Mouse (Mus musculus) fibroblast of lung, adult 2 months (primary cell): ENCODE results near the gene Pde11a.
A peak's percentile ranks its signal among the peaks of the same experiment; 100 is the strongest.

Experiments
- DNase-seq: peaks from one replicate; pipeline ENCODE4 v3.0.0-alpha.2; 2011; ENCODE audit warnings: low read depth

The Pde11a gene

DNA sequence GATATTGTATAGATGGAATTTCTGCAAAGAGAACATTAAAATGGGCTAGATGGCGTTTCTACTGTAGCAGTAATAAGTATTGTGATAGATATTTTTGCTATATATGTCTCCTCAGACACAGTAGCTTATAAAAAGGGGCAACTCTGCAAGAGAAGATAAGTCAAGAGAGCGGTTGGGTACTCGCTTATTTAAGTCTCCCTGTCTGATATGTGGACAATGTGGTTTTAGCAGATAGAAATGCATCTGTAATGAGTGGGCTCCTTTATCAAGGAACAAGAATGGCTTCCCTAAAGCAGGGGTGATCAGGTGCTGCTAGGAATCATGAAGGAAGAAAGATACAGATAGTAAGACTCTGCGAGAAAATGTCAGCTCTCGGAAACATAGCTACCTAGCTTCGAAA is 18.2 kb downstream of the Pde11a start:
- DNase-seq = no peak

DNA sequence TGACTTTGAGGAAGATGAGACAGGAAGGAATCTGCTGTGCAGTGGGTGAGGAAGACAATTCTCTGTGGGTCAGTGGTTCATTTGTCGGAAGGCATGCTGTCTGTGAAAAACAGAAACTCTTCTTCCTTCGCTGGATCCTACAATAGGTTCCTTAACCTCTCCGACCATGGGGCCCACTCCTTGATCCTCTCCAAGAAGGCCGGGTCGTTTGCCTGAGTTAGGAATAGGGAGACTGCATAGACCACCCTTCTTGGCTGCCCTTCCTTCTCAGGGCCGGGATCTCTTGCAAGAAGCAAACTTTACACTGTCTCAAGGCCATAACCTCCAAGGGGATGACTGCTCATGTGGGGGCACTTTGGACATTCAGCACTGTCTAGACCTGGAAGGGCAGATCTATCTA is 19.3 kb downstream of the Pde11a start:
- DNase-seq = no peak

DNA sequence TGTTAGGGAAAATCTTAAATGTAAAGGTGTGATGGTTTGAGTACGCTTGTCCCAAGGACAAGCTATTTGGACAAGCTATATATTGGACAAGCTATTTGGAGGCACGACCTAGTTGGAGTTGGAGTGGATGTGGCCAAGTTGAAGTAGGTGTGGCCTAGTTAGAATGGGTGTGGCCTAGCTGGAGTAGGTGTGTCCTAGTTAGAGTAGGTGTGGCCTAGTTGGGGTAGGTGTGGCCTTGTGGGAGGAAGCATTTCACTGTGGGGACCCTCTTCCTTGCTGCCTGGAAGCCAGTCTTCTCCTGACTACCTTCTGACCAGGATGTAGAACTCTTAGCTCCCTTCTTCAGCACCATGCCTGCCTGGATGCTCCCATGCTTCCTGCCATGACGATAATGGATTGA is 50.9 kb downstream of the Pde11a start:
- DNase-seq = no peak

DNA sequence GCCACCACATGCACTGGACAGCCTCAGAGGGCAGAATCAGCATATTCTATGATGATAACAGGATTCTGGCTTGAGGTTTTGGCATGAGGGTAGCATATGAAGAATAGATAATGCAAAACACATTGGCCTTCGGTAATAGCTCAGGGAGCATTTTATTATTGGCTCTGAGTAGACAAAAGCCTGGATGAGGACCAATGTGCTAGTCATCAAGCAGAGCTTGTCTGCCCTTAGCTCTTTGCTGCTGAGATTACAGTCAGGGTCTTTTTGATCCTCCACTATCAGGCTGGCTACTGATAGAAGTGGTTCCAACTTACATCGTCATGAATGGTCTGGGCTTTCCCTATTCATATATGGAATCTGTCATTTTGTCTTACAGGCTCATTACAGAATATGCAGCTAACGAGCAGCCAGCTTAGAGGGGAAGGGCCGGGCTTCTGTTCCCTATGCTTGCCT is 52.3 kb downstream of the Pde11a start:
- DNase-seq = peak; percentile 22

DNA sequence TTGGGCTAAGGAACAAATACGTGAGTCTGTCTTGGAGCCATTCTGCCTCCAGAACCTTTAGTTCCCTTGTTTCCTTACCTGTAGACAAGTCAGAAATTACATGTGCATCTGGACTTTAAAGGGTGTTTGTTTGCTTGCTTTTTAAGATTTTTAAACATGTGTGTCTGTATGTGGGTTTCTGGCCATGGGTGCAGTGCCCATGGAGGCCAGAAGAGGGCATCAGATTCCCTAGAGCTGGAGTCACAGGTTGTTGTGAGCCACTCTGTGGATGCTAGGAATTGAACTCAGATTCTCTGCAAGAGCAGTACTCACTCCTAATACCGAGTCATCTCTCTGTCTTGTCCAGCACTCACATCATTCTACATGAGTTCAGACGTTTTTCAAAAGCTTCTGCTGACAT is 53.4 kb downstream of the Pde11a start:
- no peak for DNase-seq

DNA sequence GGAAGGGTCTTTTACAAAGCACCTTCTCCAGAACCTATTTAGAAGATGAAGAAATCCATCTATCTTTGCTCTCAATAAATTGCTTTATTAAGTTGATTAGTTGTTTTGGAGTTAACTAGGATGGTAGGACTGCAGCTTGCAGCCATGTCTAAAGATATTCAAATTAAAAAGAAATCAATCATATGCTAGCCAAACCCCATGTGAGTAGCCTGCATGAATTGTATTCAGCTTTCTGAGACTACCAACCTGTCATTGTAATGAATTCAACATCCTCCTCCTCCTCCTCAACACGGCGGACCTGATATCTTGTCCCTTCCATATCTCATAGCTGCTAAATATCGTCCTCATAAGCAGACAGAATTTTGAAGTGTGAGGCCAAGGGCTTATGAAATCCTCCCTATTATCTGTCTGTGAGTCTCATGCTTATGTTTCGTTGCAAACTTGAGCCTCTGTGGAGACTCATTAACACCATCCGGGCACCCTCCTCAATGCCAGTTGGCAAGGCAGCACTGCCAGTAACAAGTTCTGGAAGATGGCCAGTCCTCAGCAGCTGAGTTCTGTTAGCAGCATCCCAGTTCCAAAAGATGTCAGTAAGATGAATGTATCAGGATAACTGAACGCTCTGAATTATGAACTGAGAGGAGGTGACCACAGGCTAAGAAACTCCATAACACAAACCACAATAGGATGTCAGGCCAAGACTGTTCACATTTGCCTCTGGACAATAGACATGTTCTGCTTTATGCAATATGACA is 55.0 kb downstream of the Pde11a start:
- DNase-seq = no peak

DNA sequence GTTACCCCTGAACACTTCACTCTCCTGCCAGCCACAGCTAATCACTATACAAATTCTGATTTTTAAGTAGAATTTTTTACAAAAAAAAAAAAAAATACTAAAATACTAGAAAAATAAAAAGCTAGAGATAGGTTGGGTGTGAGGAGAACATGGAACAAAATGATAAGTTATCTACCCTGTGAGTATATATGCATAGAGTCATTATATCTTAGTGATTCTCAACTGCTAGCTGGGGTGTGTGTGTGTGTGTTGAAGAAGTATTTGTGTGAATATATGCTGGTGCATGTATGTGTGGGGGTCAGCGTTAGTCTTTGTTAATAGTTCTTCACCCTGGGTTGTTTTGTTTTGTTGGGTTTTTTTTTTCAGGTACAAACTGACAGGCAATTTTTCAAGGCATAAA is 69.1 kb downstream of the Pde11a start:
- no peak for DNase-seq

DNA sequence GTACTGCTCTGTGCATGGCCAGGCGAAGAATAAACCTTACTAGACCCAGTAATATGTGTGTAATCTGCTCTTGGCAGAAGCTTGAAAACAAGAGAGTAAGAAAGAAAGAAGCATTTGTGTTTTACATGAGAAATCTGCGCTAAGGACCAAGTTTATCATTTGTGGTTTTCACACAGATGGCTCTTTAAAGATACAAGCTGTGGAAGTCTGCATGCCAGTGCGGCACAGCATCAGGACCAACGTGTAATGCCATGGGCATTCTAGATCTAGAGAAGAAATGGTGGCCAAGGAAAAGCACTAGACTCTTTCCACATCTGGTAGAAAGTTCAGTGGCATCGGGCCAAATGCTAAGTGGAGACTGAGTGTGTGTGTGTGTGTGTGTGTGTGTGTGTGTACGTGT is 71.2 kb downstream of the Pde11a start:
- DNase-seq = no peak

DNA sequence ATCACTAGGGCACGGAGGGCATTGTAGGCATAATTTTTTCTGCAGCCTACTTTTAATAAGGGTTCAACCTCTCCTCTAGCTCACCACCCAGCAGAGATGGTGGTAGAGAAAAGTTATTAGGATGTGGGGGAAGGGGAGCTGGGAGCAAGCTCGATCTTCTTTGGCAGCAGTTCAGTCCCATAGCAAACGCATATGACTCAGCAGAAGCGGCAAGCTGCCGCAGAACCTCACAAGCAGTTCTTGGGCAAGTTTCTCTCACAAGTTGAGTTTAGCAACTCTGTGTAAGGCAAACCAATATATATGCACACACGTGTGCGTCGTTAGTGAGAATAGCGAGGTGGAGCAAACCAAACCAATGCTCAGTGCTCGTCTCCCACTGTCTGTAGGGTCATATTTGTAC is 72.0 kb downstream of the Pde11a start:
- no peak for DNase-seq

DNA sequence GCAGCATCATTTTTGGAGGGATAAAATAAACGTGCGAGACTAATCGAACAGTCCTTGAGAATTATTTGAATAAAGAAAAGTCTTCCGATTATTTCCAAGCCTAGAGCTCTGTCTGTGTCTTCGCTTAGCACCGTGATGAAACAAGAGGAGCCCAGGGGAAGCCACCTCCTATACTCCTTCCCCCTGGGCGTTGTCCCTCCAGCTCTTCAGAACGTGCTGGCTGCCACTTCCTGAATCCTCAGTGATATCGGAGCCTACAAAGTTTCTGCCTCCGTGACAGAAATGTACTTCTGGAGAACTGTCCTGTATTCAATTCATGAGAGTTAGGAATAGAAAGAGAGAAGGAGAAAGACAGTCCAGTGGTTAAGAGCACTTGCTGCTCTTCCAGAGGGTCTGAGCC is 74.3 kb downstream of the Pde11a start:
- no peak for DNase-seq

DNA sequence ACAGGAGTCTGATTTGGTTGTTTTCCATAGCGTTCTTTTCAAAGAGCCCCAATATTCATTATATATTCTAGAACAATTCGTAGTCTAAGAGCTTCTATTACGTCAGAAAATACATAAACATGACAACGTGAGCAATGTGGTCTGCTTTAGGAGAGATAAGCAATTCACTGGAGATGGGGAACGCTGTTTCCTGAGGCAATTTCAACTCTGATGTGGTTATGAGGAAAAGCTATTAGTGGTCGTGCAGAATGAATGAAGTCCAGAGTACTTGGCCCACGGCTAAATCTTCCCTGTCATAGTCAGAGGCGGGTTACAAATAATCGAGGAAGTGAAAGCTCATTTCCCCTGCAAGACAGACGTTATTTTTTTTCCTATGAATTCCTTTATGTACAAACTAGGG is 75.9 kb downstream of the Pde11a start:
- DNase-seq = no peak

DNA sequence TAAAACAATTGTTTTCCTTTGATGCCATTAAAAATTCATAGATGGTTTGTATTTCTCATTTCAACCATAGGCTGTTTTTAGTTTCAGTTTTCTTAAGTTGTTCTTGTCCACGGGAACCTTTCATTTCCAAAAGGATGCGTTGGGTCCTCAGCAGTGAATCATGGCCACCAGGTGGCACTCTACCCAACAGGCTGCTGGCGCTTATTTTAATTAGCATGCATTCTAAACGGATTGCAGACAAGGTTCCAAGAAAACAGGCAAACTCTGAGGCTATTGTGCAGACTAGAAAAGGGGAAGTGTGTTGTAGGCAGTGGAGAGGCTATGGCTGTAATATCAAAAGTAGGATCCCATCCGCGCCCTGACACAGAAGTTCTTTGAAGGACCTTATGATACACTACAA is 83.7 kb downstream of the Pde11a start:
- no peak for DNase-seq

DNA sequence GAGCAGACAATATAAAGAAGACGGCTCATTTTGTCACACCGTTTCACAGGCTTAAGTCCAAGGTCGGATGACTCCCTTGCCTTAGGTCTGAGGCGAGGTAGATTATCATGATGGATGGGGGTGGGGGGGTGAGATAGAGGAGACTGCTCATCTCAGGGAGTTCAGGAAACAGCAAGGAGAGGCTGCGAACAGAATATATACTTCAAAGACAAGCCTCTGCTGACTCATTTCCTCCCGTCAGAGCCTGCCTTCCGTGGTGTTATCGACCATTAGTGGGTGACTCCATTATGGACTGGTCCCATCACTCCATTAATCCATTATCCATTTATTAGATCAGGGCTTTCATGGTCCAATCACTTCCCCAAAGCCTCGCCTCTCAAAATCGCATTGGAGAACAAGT is 87.2 kb downstream of the Pde11a start:
- DNase-seq = no peak

DNA sequence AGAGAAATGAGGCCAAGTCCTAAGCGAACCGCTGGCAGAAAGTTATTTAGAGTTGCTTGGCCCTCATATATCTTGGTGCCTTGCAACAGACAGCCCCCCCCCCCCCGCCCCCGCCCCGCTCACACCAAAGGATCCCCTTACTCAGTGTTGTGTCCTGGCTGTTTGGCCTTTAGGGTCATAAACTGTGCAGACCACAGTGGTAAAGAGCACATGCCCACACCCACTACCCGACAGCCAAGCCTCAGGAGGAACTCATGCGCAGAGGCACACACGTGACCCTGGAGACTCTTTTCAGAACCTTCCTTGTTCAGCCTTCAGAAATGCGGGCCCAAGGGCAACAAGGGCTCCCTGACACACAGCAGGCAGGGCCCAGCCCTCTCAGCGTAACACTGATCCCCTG is 90.3 kb downstream of the Pde11a start:
- no peak for DNase-seq

DNA sequence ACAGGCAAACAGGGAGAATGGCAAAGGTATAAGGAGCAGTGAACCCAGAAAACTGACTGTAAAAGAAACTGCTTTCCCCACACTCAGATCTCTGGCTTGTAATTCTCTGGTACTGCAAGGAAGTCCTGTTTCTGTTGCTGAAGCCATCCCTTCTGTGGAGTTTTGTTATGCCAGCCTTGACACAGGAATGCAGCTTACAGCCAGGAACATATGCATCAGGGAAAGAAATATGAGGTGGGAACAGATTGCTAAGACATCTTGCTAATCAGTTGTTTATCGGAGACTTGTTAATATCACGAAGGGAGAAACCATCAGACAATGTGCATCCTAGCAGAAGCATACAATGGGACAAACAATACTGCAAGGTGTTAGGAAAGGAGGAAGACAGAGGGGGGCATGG is 99.4 kb downstream of the Pde11a start:
- DNase-seq = no peak

DNA sequence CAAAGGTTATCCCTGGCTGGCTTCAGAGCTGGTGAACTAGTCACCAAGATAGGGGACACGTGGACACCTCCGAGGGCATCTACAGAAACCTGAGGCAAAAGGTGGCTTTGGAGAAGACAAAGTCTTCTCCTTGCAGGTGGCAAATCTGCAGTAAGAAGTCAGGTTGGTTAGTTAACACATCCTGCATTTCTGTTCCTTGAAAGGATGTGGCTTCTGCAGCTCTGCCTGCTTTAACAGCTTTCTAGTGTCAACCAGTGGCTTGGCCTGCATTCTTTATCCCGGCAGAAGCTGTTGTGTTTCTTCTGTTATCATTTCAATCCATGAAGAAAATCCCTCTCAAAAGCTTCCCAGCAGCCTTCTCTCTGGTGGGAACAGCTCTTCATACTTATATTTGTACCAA is 100.1 kb downstream of the Pde11a start:
- no peak for DNase-seq

DNA sequence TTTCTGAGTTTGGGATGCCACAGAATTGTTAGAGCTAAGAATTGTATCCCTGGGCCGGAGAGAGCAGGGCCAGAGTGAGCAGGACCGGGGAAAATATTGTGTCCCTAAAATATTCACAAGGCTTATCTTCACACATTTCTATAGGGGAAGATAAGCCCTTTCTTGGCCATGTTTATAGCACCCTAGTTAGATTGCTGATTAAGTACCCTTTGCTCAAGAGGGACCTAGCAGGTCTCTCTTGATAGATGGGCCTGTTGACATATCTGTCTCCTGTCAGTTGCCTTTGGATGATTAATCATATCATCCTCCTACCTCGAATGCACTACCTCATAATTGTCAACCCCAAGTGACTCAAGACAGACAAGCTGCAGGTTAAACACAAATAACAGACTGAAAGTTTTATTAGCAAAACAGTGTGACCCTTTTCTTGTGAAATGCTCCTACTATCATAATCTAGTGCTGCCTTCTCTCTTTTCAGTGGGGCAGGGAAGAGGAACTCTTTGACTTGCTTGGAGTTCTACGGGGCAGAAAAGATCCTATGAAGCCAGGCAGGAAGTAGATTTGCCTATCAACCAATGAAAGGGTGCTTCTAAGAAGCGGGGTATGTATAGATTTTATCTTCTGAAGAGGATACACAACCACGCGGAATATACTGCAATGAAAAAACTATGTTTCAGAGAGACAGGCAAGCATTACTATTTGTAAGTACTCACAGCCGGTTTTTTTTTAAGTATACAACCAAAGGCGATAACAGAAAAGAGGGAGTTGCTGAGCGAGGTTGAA is 100.7 kb downstream of the Pde11a start:
- no peak for DNase-seq

DNA sequence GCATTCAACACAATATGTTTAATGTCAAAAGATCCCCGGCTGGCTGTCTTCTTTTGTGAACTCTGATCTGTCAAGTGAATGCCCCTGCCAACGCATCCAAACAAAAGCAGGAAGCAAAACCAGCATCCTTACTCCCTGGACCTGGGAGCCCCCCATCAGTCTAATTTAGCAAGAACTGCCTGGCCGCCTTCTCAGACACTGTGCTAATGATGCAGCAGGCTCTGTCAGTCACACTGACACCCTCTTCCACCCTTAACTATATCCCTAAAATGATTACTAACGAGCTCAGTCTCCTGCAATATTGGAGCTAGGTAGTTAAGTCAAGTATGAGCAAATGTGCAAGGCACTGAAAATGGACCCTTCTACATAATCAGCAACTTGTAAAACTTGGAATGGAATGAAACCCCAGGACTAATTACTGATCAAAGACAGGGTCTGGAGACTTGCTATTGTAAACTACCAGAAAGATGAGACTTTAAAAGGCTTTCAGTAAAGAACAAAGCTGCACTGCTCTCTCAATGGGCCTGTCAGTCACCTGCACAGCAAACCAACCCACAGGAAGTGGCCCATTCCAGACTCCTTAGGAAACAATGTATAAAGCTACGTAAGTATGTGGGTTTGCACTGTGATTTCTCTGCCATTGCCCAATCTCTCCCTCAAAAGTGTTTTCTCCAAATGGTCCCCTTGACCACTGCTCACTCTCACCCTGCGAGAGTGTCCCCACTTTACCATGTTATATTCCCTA is 118.0 kb downstream of the Pde11a start:
- DNase-seq = no peak

DNA sequence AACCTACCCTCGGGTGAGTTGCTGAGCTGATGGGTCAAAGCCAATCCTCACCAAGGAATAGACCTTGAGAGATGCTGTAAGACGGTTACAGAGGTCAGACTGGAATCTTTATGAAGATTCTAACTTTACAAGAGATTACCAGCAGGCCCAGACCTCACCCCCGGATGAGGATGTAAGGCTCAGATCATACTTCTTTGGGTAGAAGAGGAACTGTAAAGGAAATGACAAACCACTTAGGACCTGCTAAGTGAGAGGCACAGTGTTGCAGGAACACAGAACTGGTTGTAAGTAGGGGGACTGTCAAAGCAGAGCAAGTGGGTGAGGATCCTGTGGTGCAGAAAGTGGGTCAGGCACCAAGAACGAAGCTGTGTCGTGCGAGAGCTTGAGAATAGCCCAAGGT is 119.0 kb downstream of the Pde11a start:
- DNase-seq = no peak

DNA sequence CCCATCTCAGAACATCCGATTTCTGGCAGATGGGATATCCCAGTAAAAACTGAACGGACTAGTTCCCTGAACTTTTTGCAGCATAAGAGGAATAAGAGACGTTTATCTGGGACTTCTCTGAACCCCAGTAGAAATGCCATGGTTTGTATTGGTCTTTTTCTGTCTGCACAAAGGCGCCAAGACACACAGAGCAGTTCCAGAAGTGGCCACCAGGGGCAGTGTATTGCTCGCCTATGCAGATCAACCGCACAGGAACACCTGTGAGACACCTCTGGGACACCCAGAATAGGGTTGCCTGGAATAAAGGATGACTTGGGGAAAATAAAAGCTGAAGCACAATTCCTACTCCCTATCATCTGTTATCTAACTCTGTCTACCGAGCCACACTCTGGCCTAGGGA is 122.4 kb downstream of the Pde11a start:
- peak; percentile 2 for DNase-seq

DNA sequence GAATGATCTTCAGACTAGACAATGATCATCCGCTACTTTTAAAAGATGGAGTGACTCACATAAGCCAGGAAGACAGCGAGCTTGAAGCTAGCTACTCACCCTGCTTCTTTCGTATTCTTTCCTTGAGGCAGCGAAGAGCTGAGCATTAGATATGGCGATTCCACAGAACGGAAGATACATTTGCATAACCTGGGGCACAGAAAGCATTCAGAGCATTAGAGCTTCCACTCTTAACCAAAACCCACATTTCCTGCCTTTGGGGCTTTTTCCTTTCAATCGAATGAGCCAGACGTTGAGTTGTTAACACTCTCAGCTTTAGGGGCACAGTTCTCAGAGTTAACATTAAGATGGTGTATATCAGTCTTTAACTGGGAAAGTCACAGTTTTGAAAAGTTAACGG is 123.4 kb downstream of the Pde11a start:
- DNase-seq = no peak

DNA sequence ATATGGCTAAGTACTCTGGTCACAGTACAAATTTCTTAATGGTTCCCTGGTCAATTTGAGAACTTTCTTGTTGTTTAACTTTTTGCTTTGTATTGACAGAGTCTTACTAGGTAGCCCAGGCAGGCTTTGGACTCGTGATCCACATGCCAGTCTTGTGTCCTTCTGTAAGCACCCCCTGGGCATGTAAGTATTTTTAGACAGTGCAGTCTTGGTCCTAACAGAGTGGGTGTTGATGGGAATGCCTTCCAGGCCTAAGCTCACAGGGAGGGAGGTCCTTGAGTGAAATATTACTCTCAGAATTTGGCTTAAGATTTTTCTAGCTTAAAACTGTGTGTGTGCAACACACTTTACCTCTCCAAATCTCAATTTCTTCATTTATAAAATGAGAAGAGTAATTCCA is 153.4 kb downstream of the Pde11a start:
- no peak for DNase-seq

DNA sequence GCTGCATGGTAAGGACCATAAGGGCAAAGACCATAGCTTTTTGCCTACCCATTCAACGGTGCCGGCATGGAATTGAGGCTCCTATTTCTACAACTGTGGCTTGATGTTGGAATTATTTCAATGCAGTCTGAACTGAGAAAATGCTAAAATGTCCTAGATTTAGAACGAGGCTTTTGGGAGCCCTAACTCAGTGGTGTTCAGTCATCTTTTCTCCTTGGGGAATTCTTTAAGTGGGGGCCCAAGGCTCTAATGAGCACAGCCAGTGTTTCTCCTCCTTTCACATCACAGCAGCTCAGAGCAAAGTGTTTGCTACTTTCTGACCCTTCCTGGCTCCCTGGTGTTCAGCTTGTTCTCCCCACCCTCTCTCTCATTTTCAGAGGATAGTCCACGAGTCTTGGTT is 175.8 kb downstream of the Pde11a start:
- no peak for DNase-seq
